Mouse (Mus musculus): ENCODE measurements at regions not wholly inside any gene's neighbourhood (a gene's known extent, or its start where the extent isn't known, plus 50 kb on each side); places are given as distances from the start of the nearest gene placed in this dataset.

GRCm38 (mm10) chr15:96828681-96829080 is 129.2 kb upstream of the Slc38a2 start:
- H3K4me3 ChIP-seq (ENCODE audit: insufficient read depth, low read depth, low read length) = no peak overlapping the region
- no peak overlapping the region for H3K27ac ChIP-seq (ENCODE audit: insufficient read depth, low read depth, low read length)
- 0 out of 2 replicates have a peak, but pooled peaks cover 3% of the 10 kb centered on the region for H3K4me1 ChIP-seq (ENCODE audit: control insufficient read depth, insufficient read depth, low read length)
- TF ChIP-seq CTCF (IDR thresholded peaks at IDR 0.05; ENCODE audit: insufficient read depth, low read depth, low read length) (no peak), POLR2A (IDR thresholded peaks at IDR 0.05; ENCODE audit: insufficient read depth, low read depth, low read length) (no peak)
- 85% methylated on average over 8 of the region's 8 CpGs for WGBS

GRCm38 (mm10) chr15:96827931-96828330 is 128.4 kb upstream of the Slc38a2 start:
- no peak overlapping the region for H3K4me3 ChIP-seq (ENCODE audit: insufficient read depth, low read depth, low read length)
- 87% methylated on average over 8 of the region's 8 CpGs for WGBS
- TF ChIP-seq CTCF (IDR thresholded peaks at IDR 0.05; ENCODE audit: insufficient read depth, low read depth, low read length) = no peak
- H3K27ac ChIP-seq (ENCODE audit: insufficient read depth, low read depth, low read length) = no peak overlapping the region
- H3K4me1 ChIP-seq (ENCODE audit: control insufficient read depth, insufficient read depth, low read length) = 0 out of 2 replicates have a peak, but pooled peaks cover 3% of the 10 kb centered on the region

- TF ChIP-seq CTCF (IDR thresholded peaks at IDR 0.05; ENCODE audit: insufficient read depth, low read depth, low read length) = no peak
- no peak for TF ChIP-seq POLR2A (IDR thresholded peaks at IDR 0.05; ENCODE audit: insufficient read depth, low read depth, low read length)
- no peak overlapping the region for H3K27ac ChIP-seq (ENCODE audit: insufficient read depth, low read depth, low read length)
- H3K4me3 ChIP-seq (ENCODE audit: insufficient read depth, low read depth, low read length) = no peak overlapping the region
- H3K4me1 ChIP-seq (ENCODE audit: control insufficient read depth, insufficient read depth, low read length) = no peaks in the 10 kb centered on the region
- 68% methylated on average over 7 of the region's 7 CpGs for WGBS
Measured at GRCm38 (mm10) chr15:96818435-96818834, 118.9 kb upstream of the Slc38a2 start.

DNA sequence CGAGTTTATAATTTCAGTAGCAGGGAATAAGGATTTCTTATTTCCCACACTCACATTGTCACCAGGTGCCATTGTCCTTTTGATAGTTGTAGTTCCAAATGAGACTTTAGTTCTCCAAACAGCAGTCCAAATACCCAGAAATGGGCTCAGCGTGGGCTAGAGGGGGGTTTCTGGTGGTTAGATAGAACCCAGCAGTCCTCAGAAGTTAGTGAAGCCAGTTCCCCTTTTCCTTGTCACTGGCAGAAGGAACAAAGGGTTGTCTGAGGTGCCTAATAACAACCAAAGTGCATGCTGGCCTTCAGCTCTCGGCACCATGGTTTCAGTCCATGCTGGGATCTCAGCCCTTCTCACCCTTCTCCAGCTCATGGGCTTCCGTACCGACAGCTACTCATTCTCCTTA is 118.1 kb upstream of the Slc38a2 start:
- 89% methylated on average over 5 of the region's 5 CpGs for WGBS
- Histone ChIP-seq H3K4me1 (ENCODE audit: control insufficient read depth, insufficient read depth, low read length) (no peaks in the 10 kb centered on the region), H3K4me3 (ENCODE audit: insufficient read depth, low read depth, low read length) (no peak overlapping the region), H3K27ac (ENCODE audit: insufficient read depth, low read depth, low read length) (no peak overlapping the region)
- TF ChIP-seq CTCF (IDR thresholded peaks at IDR 0.05; ENCODE audit: insufficient read depth, low read depth, low read length) (no peak), POLR2A (IDR thresholded peaks at IDR 0.05; ENCODE audit: insufficient read depth, low read depth, low read length) (no peak)

DNA sequence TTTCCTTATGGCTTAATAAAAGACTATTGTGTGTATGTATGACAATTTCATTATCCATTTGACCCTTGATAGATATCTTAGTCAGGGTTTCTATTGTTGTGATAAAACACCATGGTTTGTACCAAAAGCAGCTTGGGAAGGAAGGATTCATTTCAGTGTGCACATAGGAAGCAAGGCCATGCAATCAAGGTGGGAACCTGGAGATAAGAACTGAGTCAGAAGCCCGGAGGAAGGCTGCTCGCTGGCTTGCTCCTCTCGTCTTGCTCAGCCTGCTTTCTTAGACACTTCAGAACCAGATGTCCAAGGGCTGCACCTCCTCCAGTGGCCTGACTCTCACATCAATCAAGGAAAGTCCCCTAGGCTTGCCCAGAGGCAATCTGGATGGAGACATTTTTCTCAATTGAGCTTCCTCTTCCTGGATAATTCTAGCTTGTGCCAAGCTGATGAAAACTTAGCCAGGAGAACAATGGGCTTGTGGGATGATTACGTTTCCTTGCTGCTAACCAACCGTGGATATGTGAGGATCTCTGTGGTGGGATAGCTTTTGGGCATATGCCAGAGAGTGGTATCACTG is 117.6 kb upstream of the Slc38a2 start:
- Histone ChIP-seq H3K4me3 (ENCODE audit: insufficient read depth, low read depth, low read length) (no peak overlapping the region), H3K4me1 (ENCODE audit: control insufficient read depth, insufficient read depth, low read length) (no peaks in the 10 kb centered on the region), H3K27ac (ENCODE audit: insufficient read depth, low read depth, low read length) (no peak overlapping the region)
- 82% methylated on average over 5 of the region's 5 CpGs for WGBS
- TF ChIP-seq POLR2A (IDR thresholded peaks at IDR 0.05; ENCODE audit: insufficient read depth, low read depth, low read length) = no peak
- TF ChIP-seq CTCF (IDR thresholded peaks at IDR 0.05; ENCODE audit: insufficient read depth, low read depth, low read length) = no peak

GRCm38 (mm10) chr15:96813472-96813871 is 113.9 kb upstream of the Slc38a2 start:
- H3K27ac ChIP-seq (ENCODE audit: insufficient read depth, low read depth, low read length) = no peak overlapping the region
- H3K4me1 ChIP-seq (ENCODE audit: control insufficient read depth, insufficient read depth, low read length) = no peaks in the 10 kb centered on the region
- no peak overlapping the region for H3K4me3 ChIP-seq (ENCODE audit: insufficient read depth, low read depth, low read length)
- WGBS = 65% methylated on average over 2 of the region's 2 CpGs
- TF ChIP-seq POLR2A (IDR thresholded peaks at IDR 0.05; ENCODE audit: insufficient read depth, low read depth, low read length) (no peak), CTCF (IDR thresholded peaks at IDR 0.05; ENCODE audit: insufficient read depth, low read depth, low read length) (no peak)

DNA sequence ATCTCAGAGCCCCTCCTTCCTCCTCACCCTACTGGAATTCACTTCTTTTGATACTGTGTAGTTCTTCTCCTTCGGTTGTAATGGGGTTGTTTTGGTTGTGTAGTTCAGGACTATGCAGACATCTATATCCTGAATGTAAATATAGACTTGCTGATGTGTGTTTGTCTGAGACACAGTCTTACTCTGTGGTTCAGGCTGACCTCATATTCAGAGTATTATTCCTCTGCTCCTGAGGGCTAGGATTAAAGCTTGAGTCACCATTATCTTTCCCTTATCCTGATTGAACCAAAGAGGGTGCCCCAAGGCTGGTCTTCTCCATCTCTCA is 103.2 kb upstream of the Slc38a2 start:
- TF ChIP-seq POLR2A (IDR thresholded peaks at IDR 0.05; ENCODE audit: insufficient read depth, low read depth, low read length) = no peak
- no peak for TF ChIP-seq CTCF (IDR thresholded peaks at IDR 0.05; ENCODE audit: insufficient read depth, low read depth, low read length)
- H3K4me3 ChIP-seq (ENCODE audit: insufficient read depth, low read depth, low read length) = no peak overlapping the region
- no peaks in the 10 kb centered on the region for H3K4me1 ChIP-seq (ENCODE audit: control insufficient read depth, insufficient read depth, low read length)
- H3K27ac ChIP-seq (ENCODE audit: insufficient read depth, low read depth, low read length) = no peak overlapping the region
- 70% methylated on average over 1 of the region's 1 CpGs for WGBS

- no peak overlapping the region for H3K4me3 ChIP-seq (ENCODE audit: insufficient read depth, low read depth, low read length)
- WGBS = 82% methylated on average over 9 of the region's 9 CpGs
- H3K27ac ChIP-seq (ENCODE audit: insufficient read depth, low read depth, low read length) = no peak overlapping the region
- TF ChIP-seq POLR2A (IDR thresholded peaks at IDR 0.05; ENCODE audit: insufficient read depth, low read depth, low read length) = no peak
- no peak for TF ChIP-seq CTCF (IDR thresholded peaks at IDR 0.05; ENCODE audit: insufficient read depth, low read depth, low read length)
- no peaks in the 10 kb centered on the region for H3K4me1 ChIP-seq (ENCODE audit: control insufficient read depth, insufficient read depth, low read length)
Measured at GRCm38 (mm10) chr15:96802034-96802728, 102.7 kb upstream of the Slc38a2 start.

DNA sequence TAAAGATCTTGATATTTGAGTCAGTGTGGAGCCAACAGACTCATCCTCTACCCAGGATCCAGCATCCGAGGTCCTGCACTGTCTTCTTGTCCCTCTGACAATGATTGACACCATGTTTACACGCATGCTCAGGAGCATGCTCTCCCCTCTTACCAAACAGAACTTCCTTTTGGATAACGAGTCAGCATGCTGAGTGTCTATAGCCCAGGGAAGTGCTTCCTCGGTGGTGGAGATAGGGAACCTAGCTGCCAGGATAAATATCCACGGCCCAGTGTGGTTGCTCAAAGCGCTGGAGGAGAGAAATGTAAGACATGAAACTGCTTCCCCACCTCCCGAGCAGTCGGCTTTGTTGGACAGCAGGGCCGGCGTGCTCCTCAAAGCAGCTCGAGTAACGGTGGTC is 99.7 kb upstream of the Slc38a2 start:
- no peak overlapping the region for H3K4me3 ChIP-seq (ENCODE audit: insufficient read depth, low read depth, low read length)
- TF ChIP-seq POLR2A (IDR thresholded peaks at IDR 0.05; ENCODE audit: insufficient read depth, low read depth, low read length) (no peak), CTCF (IDR thresholded peaks at IDR 0.05; ENCODE audit: insufficient read depth, low read depth, low read length) (no peak)
- 69% methylated on average over 12 of the region's 12 CpGs for WGBS
- H3K27ac ChIP-seq (ENCODE audit: insufficient read depth, low read depth, low read length) = no peak overlapping the region
- H3K4me1 ChIP-seq (ENCODE audit: control insufficient read depth, insufficient read depth, low read length) = no peaks in the 10 kb centered on the region

Data from olfactory bulb, adult 2 months (tissue).